Mouse (Mus musculus) ZHBTc4 (cell line): ENCODE measurements around the gene Hoxa3.
A peak's percentile ranks its signal among the peaks of the same experiment; 100 is the strongest.

Source experiments
- DNase-seq: peaks from one replicate; pipeline ENCODE4 v3.0.0-alpha.2; 2011; ENCODE audit warnings: low read depth, low spot score

Gene Hoxa3

DNA sequence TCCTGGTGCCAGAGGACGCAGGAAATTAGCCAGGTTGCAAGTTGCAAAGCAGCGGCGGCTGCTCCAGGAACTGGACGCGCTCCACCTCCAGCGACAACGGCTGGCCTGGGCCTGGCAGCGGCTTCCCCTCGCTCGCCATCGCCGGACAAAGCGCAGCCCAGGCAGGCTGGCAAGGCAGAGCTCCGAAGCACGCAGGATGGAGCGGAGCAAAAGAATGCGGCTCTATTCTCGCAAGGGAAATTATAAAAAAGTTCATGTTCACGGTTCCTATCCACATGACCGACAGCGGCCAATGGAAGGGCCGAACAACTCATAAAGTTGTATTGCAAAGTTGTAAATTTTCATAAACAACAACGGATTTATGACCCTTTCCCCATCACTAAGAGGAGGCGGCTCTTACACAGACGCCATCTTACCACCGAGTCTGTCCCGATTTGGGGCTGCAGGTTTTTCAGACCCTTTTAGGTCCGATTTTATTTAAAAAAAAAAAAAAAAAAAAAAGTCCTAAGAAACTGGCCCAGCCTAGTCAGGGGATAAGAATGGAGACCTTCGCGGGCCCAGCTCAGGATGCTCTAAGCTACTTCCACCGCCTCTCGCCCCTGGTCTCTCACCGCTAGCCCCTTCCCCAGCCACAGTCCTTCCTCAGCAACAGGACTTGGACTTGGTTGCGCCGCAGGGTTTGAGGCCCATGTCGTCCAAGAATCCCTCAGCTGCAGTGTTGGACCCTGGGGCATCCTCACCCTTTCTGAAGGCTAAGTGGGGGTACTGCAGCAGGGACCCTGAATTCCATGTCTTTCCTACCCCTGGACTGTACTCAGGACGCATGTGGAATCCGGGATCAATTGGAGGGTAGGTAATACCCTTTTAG lies at the start of gene Hoxa3, which contains the start of gene Gm28308:
Gene Hoxa3 (minus strand): TSS at position 218 of the 868 bp plus-strand sequence.
Gene Gm28308 (minus strand): TSS at position 221 of the 868 bp plus-strand sequence.
- DNase-seq, result peak; percentile 10

DNA sequence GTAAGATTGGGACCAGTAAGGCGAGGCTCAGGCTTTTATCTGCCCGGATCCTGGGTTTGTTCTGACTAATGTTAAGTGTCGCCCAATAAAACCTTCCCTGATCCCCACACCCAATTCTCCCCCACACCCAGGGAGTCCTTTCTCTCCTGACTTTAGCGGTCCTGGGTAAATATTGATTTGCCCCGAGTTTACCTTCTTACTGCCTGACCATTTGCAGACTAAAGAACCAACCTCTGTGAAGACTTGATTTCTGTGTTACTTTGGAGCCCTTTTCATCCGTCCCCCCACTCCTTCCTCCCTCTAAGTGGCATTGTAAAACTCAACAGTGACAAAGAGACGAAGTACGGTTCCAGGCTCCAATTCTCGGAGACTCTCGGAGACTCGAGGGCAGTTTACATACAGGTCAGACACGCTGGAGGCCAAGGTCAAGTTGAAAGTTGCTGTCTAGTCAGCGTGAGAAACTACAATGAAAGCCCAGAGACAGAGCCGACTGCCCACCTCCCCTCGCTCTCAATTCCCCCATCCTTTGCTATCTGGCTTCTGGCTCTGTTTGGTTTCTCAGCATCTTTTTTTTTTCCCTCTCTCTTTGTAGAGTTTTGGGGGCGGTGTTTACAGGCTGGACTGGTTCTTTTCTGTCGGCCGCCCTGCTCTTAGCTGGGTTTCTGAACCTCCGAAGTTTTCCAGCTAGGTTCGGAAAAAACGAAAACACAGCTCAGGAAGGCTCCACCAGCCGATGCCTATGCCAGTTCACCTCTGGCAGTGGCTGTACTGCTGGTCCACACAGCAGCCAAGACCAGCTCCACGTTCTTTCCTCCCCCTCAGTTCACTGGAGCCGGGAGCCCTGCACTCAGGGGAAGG lies 49.6 kb upstream of the Hoxa3 start:
- peak; percentile 41 for DNase-seq

DNA sequence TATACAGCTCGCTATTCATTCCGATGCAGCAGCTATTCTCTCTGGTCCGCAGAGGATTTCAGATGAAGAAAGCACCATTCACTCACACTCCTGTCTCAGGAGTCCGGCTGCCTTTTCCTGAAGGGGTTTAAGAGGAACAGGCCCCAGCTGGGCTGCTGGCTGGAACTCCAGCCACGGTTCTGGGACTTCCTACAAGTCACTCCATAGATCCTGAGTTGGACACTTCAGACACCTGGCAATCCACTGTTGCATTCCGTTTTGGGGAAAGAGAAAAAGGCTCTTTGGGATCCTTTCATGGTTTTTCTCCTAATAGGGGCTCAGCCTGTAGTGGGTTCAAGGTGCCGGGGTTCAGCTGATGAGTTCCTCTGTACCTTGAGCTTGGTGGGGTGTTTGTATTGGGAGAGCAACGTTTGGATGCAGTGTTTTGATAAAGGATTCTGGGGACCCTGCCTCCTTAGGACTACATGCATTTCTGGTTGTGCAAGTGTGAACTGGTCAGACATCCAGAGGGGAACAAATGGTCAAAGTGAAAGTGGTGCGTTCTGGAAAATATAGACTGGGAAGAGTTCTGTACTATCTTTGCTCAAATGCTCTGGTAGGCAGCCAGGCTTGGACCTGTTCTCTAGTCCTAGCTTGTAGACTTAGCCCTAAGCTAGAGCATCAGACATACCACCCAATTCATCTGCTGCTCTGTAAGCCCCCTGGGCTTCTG lies 48.8 kb upstream of the Hoxa3 start:
- no peak for DNase-seq

DNA sequence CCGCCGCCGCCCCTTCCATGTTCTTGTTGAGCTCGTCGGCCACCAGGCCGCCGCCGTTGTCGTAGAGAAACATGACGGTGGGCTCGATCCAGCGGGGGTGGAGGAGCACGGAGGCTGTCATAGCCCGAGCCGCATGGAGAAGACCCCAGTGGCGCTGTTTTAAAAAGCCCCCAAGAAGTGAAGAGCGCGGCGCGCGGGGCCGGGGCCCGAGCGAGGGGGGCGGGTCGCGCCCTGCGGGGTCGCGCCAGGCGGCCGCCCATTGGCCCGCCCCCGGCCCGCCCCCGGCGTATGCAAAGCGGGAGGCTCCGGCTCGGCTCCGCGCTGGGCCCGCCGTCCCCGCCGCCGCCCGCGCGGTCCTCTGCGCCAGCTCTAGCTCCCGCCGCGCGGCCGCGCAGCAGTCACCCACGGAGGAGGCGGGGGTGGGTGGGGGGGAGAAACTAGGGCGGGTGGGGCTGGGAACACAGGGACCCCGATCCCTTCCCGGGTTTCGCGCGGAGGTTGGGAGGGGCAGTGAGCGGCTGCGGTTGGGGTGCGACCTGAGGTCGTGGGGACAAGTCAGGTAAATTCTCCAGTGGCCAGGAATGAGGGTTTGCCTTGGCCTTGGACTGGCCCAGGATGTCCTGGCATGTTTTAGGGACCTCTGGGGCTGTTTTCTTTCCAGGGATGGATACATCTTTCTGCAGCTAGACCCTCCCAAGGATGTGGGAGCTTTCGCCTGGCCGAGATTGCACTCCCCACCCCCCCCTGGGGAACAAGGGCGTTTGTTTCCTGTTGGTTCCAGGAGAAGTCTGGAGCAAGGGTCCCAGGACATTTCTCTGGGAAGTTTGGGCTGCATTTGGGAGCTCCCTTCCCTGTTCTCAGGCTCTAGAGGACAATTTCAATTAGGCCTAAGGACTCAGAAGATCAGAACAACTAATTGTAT lies 47.8 kb upstream of the Hoxa3 start, which contains the start of gene Hoxa13:
Gene Hoxa13 (minus strand): TSS at position 227 of the 922 bp plus-strand sequence.
- DNase-seq, result peak; percentile 76

DNA sequence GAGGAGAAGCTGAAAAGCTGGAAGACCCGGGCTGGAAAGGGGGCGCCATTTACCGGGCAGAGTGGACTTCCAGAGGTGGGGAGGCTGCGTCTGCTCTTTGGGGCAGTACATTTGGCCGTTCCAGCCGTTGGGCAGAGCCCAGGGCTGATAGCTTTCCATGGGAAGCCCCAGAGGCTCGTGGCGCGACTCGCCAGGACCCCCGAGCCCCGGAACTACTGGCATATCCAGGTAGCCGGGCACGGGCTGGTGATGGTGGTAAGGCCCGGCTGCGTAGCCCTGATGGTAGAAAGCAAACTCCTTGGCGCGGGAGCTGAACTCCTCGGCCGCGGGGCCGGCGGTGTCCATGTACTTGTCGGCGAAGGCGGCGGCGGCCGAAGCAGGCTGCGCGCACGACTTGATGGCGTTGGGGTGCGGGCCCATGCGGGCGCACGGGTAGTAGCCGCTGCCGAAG lies 46.7 kb upstream of the Hoxa3 start:
- peak; percentile 62 for DNase-seq

DNA sequence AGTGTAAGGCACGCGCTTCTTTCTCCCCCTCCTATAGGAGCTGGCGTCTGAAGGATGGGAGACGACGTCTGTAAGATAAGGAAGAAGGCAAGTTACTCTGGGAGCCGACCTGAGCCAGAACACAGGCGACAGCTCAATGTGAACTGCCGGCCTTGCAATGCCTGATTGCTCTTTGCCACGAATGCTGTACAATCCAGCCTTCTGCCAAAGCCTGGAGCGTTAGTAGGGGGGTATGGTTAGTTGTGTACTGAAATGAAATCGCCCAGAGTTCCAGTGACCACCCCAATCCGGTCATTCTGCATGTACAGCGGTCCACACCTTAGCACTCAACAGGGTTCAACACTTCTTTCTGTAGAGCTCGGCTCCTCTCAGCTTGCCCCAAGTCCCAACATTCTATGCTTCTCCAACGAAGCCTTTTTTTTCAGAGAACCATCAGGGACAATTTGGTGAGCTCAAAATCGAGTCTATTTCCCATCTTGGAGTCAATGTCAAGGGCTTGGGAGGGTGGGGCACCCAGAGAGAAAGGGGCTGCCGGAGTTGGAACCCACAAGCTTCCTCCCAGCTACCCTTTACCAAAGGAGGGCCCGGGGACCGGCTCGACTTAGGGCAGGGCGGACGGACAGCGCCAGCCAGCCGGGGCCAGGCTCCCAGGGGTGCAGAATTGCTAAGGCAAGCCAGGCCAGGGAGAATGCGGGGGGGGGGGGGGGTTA lies 46.1 kb upstream of the Hoxa3 start:
- peak; percentile 62 for DNase-seq

DNA sequence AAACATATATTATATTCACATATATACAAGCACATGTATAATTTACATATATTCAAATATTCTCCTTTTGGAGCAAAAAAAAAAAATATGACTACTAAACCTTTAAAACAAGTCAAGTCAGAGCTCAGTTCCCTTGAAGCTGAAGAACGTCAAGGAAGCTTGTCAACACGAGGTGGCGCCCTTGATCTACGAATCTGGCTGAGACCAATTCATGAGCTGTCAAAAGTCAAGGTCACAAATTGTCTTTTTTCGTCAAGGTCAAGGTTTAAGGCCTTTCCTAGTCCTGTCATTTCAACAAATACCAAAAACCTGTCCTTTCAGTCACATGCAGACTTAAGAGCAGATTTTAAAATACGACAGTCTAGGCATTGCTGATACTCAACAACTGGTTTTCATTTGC lies 43.8 kb upstream of the Hoxa3 start:
- peak; percentile 78 for DNase-seq

DNA sequence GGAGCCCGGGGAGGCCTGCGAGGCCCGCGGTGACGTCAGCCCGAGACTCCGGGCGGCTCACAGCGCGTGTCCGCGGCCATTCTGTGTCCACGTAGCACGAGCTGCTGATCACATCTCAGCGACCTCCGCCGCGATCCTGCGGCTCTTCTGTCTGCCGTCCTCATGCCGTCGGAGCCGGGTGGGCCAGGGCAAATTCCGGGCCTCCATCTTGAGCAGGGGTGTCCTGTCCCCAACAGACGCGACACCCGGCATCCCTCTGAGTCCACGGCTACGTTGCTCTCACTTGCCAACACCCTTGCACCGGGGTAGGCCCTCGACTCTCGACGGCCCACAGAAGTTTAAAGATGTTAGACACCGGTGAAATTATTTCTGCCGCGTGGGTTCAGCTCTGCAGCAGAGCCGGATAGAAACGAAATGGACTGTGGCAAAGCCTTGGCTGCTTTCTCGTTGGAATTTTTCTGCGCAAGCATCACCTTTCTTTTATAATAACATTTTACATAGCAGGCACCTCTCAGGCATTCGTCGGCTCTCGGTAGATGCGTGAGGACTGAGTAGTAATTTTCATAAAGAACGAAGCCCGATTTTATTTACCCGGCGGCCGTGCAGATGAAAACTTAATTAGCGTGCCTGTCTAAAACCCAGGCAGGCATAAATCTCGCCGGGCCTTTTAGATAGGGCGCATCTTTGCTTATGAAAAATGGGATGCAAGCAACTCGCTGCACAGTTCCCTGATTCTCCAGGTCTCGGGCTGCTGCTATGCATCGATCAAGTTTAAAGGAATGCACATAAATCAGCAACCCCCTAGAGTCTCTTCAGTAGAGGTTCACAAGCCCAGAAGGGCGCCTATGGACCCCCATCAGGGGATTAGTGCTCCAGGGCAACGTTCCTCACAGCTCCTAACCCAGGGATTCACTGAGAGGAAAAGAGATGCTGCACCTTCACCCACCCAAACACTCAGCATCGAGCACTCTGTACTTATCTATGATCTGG lies 40.7 kb upstream of the Hoxa3 start:
- DNase-seq, result peak; percentile 57

DNA sequence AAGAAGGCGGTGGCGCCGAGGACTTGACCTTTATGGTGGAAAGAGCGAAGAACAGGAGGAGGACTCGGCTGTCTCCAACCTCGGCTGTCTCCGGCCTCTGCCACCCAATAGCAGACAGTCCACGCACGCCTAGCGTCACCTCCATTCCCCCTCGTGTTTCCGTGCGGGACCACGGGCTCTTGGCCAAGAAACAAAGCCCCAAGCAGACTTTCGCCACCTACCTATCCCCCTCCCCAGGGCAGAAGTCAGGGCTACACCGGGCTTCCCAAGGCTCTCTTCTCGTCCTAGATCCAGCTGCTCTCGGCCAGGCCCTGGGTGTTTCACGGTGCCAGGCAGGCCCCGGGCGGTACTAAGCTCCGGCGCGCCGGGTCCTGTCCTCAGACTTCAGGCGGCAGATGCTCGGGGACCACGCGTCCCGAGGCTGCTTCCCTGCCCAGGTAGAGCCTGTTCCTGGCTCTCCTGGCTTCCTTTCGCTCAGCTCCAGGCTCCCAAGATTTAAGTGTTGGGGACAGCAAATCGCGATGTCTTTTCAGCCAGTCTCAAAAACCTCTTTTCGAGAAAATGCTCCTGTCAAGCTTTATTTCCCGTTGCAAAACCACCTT lies 39.7 kb upstream of the Hoxa3 start:
- peak; percentile 70 for DNase-seq

DNA sequence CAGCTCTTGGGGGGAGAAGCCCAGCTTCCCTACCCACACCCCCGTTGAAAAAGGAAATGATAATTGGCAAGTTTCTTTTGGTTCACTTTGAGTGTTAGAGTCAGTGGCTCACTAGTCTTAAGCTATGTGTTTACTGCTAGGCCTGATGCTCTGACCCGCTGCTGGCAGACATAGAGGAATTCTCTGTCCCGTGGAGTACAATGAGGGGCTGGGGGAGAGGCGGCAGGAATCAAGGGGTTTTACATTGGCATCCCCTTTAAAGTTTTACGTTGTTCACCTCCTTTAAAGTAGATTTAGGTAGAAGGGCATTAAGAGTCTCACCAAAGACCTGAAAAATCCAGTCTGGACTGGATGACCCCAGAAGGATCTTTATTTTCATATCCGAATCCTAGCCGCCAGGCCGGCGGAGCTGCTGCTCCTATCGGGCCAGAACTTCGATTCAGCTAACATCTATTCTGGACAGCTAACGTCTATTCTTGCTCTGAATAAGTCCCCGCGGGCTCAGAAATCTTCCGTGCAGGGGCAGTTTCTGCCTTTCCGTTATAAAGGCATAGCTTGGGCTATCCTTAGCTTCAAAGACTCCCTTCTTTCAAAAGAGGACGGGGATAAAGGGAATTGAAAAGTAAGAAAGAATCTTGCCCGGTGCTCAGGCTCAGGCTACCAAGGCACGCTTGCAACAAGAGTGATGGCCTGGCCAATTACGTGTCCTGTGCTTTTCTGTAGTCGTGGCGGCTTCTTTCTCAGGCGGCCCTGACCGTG lies 39.1 kb upstream of the Hoxa3 start:
- DNase-seq, result peak; percentile 55

DNA sequence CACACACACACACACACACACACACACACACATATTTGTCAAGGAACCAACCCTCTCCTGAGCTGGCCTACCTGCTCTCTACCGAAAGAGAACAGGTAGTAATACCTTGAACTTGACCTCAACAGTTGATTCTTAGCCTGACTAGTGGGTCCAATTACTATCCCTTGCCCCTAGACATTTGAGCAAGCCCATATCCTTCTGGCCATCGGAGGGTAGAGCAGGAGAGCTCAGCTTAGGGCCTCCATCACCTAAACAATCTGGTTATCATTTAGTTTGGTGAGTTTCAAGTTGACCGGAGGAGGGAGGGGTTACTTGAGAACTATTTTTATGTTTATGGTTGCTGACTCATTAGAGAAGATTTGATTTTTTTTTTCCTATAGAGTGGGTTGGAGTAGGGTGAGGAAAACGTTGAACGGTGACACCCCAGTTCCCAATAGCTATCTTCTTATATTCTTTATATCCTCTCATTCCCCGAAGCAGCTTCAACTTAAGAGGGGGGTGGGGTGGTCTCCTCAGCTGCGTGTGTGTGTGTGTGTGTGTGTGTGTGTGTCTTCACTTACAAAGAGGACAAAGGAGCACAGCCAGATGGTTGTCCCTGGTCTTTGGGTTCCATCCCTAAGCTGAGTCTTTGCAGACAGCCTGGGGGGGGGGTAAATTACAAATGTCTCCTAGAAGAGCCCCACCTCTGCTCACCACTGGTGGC lies 38.2 kb upstream of the Hoxa3 start:
- no peak for DNase-seq

DNA sequence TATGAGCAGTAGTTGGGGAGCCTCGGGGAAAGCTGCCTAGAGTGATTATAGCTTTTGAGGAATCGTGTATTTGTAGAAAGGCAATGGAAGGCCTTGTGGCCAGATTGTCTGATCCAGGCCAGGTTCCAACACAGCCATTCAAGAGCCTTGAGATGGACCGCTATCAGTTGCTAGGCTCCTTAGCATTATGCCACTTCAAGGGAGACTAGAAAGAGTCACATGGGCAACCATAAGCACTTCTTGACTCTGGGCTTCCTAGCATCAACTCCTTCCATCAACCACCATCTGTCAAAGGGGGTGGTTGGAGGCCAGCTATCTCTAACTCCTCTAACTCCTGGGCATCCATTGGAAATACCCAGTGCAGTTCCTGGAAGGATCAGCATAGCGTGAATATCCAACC lies 36.7 kb upstream of the Hoxa3 start:
- DNase-seq, result no peak

DNA sequence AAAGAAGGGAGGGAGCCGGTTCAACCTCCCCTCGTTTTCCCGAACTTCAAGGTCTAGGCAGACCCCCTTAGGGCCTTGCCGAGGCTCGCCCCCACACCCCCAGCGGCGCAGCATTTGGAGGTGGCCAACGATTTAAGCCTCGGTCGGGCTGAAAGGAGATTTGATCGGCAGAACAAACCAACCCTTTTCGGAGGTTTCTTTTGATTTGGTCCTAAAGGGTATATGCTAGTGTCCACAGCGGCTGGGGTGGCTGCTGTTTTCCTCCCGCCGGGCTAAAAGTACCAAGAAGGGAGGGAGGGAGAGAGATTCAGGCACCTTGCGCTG lies 36.2 kb upstream of the Hoxa3 start:
- DNase-seq, result no peak

DNA sequence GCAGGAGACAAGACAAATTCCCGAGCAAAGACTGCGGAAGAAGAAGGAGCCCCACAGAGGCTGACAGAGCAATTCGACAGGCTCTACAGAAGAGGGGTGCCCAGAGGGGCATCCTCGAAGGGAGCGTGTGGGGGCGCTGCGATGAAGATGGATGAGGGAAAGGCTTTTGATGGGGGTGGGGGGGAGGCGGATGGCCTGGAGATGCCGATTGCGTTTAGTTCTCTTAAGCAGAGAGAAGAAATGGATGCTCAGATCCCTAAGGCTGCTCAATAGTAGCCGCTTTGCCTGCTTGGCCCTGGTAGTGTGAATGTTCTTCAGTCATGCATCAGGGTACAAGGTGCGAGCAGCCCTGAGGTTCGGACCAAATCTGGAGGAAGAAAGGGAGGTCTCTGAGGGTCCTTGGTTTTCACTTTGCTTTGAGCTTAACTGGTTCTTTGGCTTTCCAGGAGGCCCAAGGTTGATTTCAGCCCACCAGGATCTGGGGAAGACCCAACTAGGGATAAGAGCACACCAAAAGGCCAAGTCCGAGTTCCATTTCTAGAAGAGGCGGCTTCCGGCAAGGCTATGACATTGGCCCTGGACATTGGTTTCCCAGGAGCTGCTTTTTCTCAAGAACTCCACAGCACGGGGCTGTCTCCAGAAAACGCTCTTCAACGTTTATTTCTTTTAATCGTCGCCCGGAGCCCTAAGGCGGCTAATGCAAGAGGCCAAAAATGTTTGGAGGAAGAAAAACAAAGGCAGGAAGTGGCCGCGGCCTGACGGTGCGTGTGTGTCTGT lies 35.7 kb upstream of the Hoxa3 start:
- peak; percentile 43 for DNase-seq

DNA sequence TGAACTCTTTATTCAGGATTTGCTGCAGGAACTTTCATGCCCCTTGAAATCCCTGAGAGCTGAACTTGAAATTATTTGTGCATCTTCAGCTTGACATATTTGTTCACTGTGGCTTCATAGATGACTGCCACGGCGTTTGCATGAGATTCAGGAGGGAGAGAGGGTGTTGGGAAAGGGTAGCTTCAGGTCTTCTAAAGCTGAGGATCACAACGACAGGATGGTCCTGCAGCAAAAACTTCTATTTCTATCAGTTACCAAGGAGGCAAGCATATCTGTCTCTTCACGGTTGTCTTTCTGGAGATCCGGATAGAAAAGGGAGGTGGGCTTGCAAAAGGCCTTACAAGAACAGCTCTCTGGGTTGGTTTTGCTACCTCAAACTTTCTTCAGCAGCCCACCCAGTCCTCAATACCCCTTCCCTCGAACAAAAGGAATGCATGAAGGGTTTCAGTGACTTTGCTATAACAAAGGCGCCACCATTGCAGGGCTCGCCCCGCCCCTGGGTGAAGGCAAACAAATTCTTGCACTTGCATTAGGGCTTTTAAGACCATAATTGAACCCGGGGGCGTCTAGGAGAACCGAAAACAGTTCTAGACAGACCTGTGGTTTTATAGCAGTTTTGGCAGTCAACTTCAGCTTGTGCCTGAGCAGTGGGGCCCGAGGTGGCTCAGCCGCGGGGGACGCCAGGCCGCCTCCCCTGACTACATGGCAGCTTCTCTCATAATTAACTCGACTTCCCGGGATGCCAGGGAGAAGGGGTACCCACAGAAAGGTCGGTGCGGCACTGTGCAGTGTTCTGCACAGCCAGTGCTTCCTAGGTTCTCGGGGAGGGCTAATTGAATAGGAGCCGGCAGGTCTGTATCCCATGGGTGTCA lies 34.9 kb upstream of the Hoxa3 start:
- peak; percentile 58 for DNase-seq
